Mouse (Mus musculus) liver, embryonic 16.5 days (tissue): ENCODE data around the gene Acpp. TPM values are rescaled to one million over a fixed set of nuclear protein-coding genes. Genes with fewer than 3 reads are reported as not detected.
A peak's percentile ranks its signal among the peaks of the same experiment; 100 is the strongest.

Experiments used
- ATAC-seq: fragments of 200-750 bp; cut with Nextera tagmentation; 2 replicates; pipeline ENCODE4 v1.8.0; 2017; ENCODE audit warnings: low read depth, mild to moderate bottlenecking, moderate number of reproducible peaks, moderate library complexity
- H3K27ac ChIP-seq: fragments of 300-500 bp; sonication (generic); 2 replicates; pipeline ENCODE4 v1.5.1; 2014; ENCODE audit warnings: mild to moderate bottlenecking, low read length
- H3K27me3 ChIP-seq: fragments of 300-500 bp; sonication (generic); 2 replicates; pipeline ENCODE4 v1.6.1; 2014; ENCODE audit warnings: low read depth, low read length, mixed read lengths; ENCODE audit not compliant: control insufficient read depth, insufficient read depth
- H3K36me3 ChIP-seq: fragments of 300-500 bp; sonication (generic); 2 replicates; pipeline ENCODE4 v1.6.1; 2014; ENCODE audit warnings: mild to moderate bottlenecking; ENCODE audit not compliant: control insufficient read depth, insufficient read depth
- H3K4me1 ChIP-seq: fragments of 300-500 bp; sonication (generic); 2 replicates; pipeline ENCODE4 v1.6.1; 2014; ENCODE audit warnings: low read depth, low read length, mixed read lengths; ENCODE audit not compliant: control insufficient read depth
- H3K4me2 ChIP-seq: fragments of 300-500 bp; sonication (generic); 2 replicates; pipeline ENCODE4 v1.6.1; 2014; ENCODE audit warnings: low read depth, low read length, mixed read lengths
- H3K4me3 ChIP-seq: fragments of 300-500 bp; sonication (generic); 2 replicates; pipeline ENCODE4 v1.5.1; 2014; ENCODE audit warnings: low read depth, mild to moderate bottlenecking, low read length
- H3K9ac ChIP-seq: fragments of 300-500 bp; sonication (generic); 2 replicates; pipeline ENCODE4 v1.6.1; 2014; ENCODE audit warnings: low read depth, low read length
- H3K9me3 ChIP-seq: fragments of 300-500 bp; sonication (generic); replicated peaks from 2 replicates; pipeline ENCODE4 v1.6.1; 2016; ENCODE audit warnings: low read length; ENCODE audit not compliant: control insufficient read depth
- WGBS: fragments of 180-500 bp; shearing (Covaris S2); extraction: QIAGEN DNeasy Blood & Tissue Kit; methylation state at CpG from one replicate; pipeline ENCODE4 v1.1.7; 2014; ENCODE audit not compliant: insufficient replicate concordance; 5-methylcytosine and 5-hydroxymethylcytosine counted together
- polyA plus RNA-seq: library from polyadenylated mRNA; unstranded; fragments of >200 nt; fragmentation: Nextera tagmentation; extraction: Ambion mirVana; gene quantifications from 2 replicates; pipeline ENCODE4 v1.2.1, GENCODE M21; 2015

Acpp gene
- polyA plus RNA-seq, 1 experiment from 2014 or later, result 0.79 TPM

- H3K9ac ChIP-seq, result no peak overlapping the region
- no peak overlapping the region for H3K4me2 ChIP-seq
- H3K4me3 ChIP-seq, result no peak overlapping the region
- H3K27ac ChIP-seq, result no peak overlapping the region
- WGBS, result 56% methylated on average over 5 of the region's 5 CpGs
- H3K4me1 ChIP-seq, result no peaks in the 10 kb centered on the region
- H3K36me3 ChIP-seq, result no peaks in the 10 kb centered on the region
- no peaks in the 10 kb centered on the region for H3K9me3 ChIP-seq
- ATAC-seq, result no peak
- H3K27me3 ChIP-seq, result no peaks in the 10 kb centered on the region
These were observed 55.8 kb downstream of the Acpp start for GRCm38 (mm10) chr9:104281737-104282136.

GRCm38 (mm10) chr9:104280725-104281495, 56.6 kb downstream of the Acpp start:
- Histone ChIP-seq H3K9me3 (no peaks in the 10 kb centered on the region), H3K4me1 (no peaks in the 10 kb centered on the region), H3K27me3 (no peaks in the 10 kb centered on the region), H3K4me3 (no peak overlapping the region), H3K36me3 (no peaks in the 10 kb centered on the region), H3K4me2 (no peak overlapping the region), H3K27ac (no peak overlapping the region), H3K9ac (no peak overlapping the region)
- 52% methylated on average over 8 of the region's 8 CpGs for WGBS
- ATAC-seq, result no peak

GRCm38 (mm10) chr9:104277528-104278162, 59.9 kb downstream of the Acpp start:
- H3K36me3 ChIP-seq, result no peaks in the 10 kb centered on the region
- no peaks in the 10 kb centered on the region for H3K27me3 ChIP-seq
- no peaks in the 10 kb centered on the region for H3K9me3 ChIP-seq
- H3K9ac ChIP-seq, result no peak overlapping the region
- WGBS, result 16% methylated on average over 18 of the region's 18 CpGs
- no peaks in the 10 kb centered on the region for H3K4me1 ChIP-seq
- H3K4me3 ChIP-seq, result no peak overlapping the region
- no peak for ATAC-seq
- no peak overlapping the region for H3K27ac ChIP-seq
- peak overlapping the region; percentile 22; the same call in 1 of the 2 replicates for H3K4me2 ChIP-seq

- no peaks in the 10 kb centered on the region for H3K4me1 ChIP-seq
- H3K4me2 ChIP-seq, result no peak overlapping the region
- WGBS, result 65% methylated on average over 17 of the region's 17 CpGs
- H3K27me3 ChIP-seq, result no peaks in the 10 kb centered on the region
- no peak overlapping the region for H3K27ac ChIP-seq
- no peaks in the 10 kb centered on the region for H3K36me3 ChIP-seq
- ATAC-seq, result no peak
- H3K9ac ChIP-seq, result no peak overlapping the region
- no peaks in the 10 kb centered on the region for H3K9me3 ChIP-seq
- no peak overlapping the region for H3K4me3 ChIP-seq
These were observed 62.3 kb downstream of the Acpp start for GRCm38 (mm10) chr9:104275084-104275785.

- H3K4me2 ChIP-seq, result no peak overlapping the region
- H3K4me3 ChIP-seq, result no peak overlapping the region
- no peaks in the 10 kb centered on the region for H3K27me3 ChIP-seq
- ATAC-seq, result no peak
- no peak overlapping the region for H3K9ac ChIP-seq
- no peaks in the 10 kb centered on the region for H3K36me3 ChIP-seq
- H3K27ac ChIP-seq, result no peak overlapping the region
- H3K9me3 ChIP-seq, result no peaks in the 10 kb centered on the region
- WGBS, result 47% methylated on average over 4 of the region's 4 CpGs
- no peaks in the 10 kb centered on the region for H3K4me1 ChIP-seq
These were observed 65.5 kb downstream of the Acpp start for GRCm38 (mm10) chr9:104272057-104272456.

- Histone ChIP-seq H3K9ac (no peak overlapping the region), H3K4me3 (no peak overlapping the region), H3K4me2 (no peak overlapping the region), H3K27ac (no peak overlapping the region), H3K4me1 (no peaks in the 10 kb centered on the region), H3K36me3 (no peaks in the 10 kb centered on the region), H3K9me3 (no peaks in the 10 kb centered on the region), H3K27me3 (no peaks in the 10 kb centered on the region)
- ATAC-seq, result no peak
- 63% methylated on average over 4 of the region's 4 CpGs for WGBS
These were observed 65.9 kb downstream of the Acpp start for GRCm38 (mm10) chr9:104271642-104272041.

GRCm38 (mm10) chr9:104269944-104270343, 67.6 kb downstream of the Acpp start:
- no peak overlapping the region for H3K27ac ChIP-seq
- 54% methylated on average over 3 of the region's 3 CpGs for WGBS

GRCm38 (mm10) chr9:104269349-104269871, 68.1 kb downstream of the Acpp start:
- Histone ChIP-seq H3K9me3 (no peaks in the 10 kb centered on the region), H3K9ac (no peak overlapping the region), H3K27ac (no peak overlapping the region), H3K4me1 (no peaks in the 10 kb centered on the region), H3K4me2 (no peak overlapping the region), H3K27me3 (no peaks in the 10 kb centered on the region), H3K4me3 (no peak overlapping the region), H3K36me3 (no peaks in the 10 kb centered on the region)
- no peak; the same call in 1 of the 2 replicates for ATAC-seq
- WGBS, result 19% methylated on average over 10 of the region's 10 CpGs

More at GRCm38 (mm10) chr9:104269944-104270343, 67.6 kb downstream of the Acpp start:
- Histone ChIP-seq H3K9ac (no peak overlapping the region), H3K9me3 (no peaks in the 10 kb centered on the region), H3K27me3 (no peaks in the 10 kb centered on the region), H3K4me3 (no peak overlapping the region), H3K4me1 (no peaks in the 10 kb centered on the region), H3K36me3 (no peaks in the 10 kb centered on the region), H3K4me2 (no peak overlapping the region)
- ATAC-seq, result no peak
